In the genomic region with DNA sequence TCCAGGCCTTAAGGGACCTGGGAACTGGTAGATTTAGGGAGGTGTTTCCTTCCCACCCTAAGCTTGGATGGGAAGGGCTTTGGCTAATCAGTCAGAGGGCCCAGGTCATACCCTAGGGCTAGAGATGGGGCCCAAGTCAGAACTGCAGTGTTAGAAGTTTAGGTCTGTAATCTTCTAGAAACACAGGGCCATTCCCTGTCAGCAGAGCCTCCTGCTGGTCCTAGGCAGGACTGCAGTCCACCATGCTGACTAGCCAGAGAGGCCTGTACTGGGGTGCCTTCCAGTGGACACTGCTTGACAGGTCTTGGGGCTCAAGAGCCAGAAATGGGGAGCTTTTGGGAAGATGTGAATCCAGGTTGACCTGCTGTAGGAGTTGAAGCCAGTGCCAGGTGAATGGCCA, we compare ENCODE assay signal across 10 mouse cellular contexts. TPM values are rescaled to one million over a fixed set of nuclear protein-coding genes. Genes with fewer than 3 reads are reported as not detected.
DNase-seq lines count a peak whose midpoint lies in the region; ATAC-seq and TF ChIP-seq lines count a peak whose summit lies in the region.
"Had no signal": no experiment of that assay in that cellular context is flagged by ENCODE, and none has a peak within 500 bp of the region (broad histone marks: within the 10 kb centered on the region; RNA-seq: fewer than 3 reads in every experiment).

No protein-coding gene starts in this region.

- TF ChIP-seq CTCF in heart, postnatal 0 days (IDR thresholded peaks at IDR 0.05; ENCODE audit: low read depth): peak; percentile 35
- TF ChIP-seq CTCF in thymus, adult 2 months (IDR thresholded peaks at IDR 0.05; ENCODE audit: borderline replicate concordance, control insufficient read depth, extremely low read depth, insufficient read depth, low read length, poor library complexity): 0 out of 2 replicates have a peak, but pooled peaks have one; percentile 51
- peak; percentile 61 for TF ChIP-seq CTCF in liver, postnatal 0 days (IDR thresholded peaks at IDR 0.05; ENCODE audit: low read depth)
- TF ChIP-seq CTCF in forebrain, postnatal 0 days (IDR thresholded peaks at IDR 0.05; ENCODE audit: low read depth): no peak; the same call in 1 of the 2 replicates

- TF ChIP-seq EP300 in heart, postnatal 0 days (IDR thresholded peaks at IDR 0.05; ENCODE audit: low read depth): no peak
- no peak for TF ChIP-seq EP300 in liver, postnatal 0 days (IDR thresholded peaks at IDR 0.05; ENCODE audit: low read depth)

- DNase-seq in heart, postnatal 0 days (ENCODE audit: low spot score): no peak
- peak; percentile 44 for DNase-seq in thymus, adult 2 months
- no peak for DNase-seq in thymus, adult 18-20 months
- DNase-seq in liver, postnatal 0 days: peak; percentile 48
- no peak for DNase-seq in adipocyte (ENCODE audit: low spot score)
- DNase-seq in forebrain, postnatal 0 days: no peak
- DNase-seq in right cerebral cortex, postnatal 10 days (ENCODE audit: low spot score in 2 of 2): no peak
- DNase-seq: cerebellum, adult 11 months had no signal

- H3K36me3 ChIP-seq in heart, postnatal 0 days (replicated peaks; ENCODE audit: control insufficient read depth, insufficient read depth, low read length): no peaks in the 10 kb centered on the region
- no peaks in the 10 kb centered on the region for H3K36me3 ChIP-seq in heart, embryonic 12.5 days
- H3K36me3 ChIP-seq in thymus, adult 2 months (ENCODE audit: control insufficient read depth, insufficient read depth, low read length): no peaks in the 10 kb centered on the region
- H3K36me3 ChIP-seq in liver, postnatal 0 days (replicated peaks; ENCODE audit: insufficient read depth, low read length): no peaks in the 10 kb centered on the region
- no peaks in the 10 kb centered on the region for H3K36me3 ChIP-seq in forebrain, postnatal 0 days (ENCODE audit: insufficient read depth)

- no peak for ATAC-seq in heart, postnatal 0 days (ENCODE audit: insufficient read depth, low read depth)
- ATAC-seq in heart, embryonic 12.5 days (ENCODE audit: insufficient number of reproducible peaks, low FRiP score): no peak
- no peak for ATAC-seq in liver, postnatal 0 days
- ATAC-seq in forebrain, postnatal 0 days: no peak
- ATAC-seq: Patski had no signal

- H3K4me3 ChIP-seq in heart, postnatal 0 days (ENCODE audit: low read depth, low read length): no peak overlapping the region
- H3K4me3 ChIP-seq in heart, embryonic 12.5 days: no peak overlapping the region
- H3K4me3 ChIP-seq in thymus, adult 2 months (ENCODE audit: control insufficient read depth, insufficient read depth, low read length): no peak overlapping the region
- H3K4me3 ChIP-seq in liver, postnatal 0 days (ENCODE audit: low read depth, low read length): no peak overlapping the region
- no peak overlapping the region for H3K4me3 ChIP-seq in forebrain, postnatal 0 days (ENCODE audit: low read depth, low read length)

- no peaks in the 10 kb centered on the region for H3K27me3 ChIP-seq in heart, postnatal 0 days (ENCODE audit: control insufficient read depth, insufficient read depth, low read length)
- no peaks in the 10 kb centered on the region for H3K27me3 ChIP-seq in heart, embryonic 12.5 days (replicated peaks)
- H3K27me3 ChIP-seq in thymus, adult 2 months (ENCODE audit: control insufficient read depth, insufficient read depth, low read length): no peaks in the 10 kb centered on the region
- H3K27me3 ChIP-seq in liver, postnatal 0 days (ENCODE audit: insufficient read depth, low read length): no peaks in the 10 kb centered on the region
- no peaks in the 10 kb centered on the region for H3K27me3 ChIP-seq in forebrain, postnatal 0 days (ENCODE audit: insufficient read depth, low read length)
- H3K27me3 ChIP-seq: Patski had no signal

- H3K9ac ChIP-seq in heart, postnatal 0 days (replicated peaks; ENCODE audit: low read depth, low read length): no peak overlapping the region
- no peak overlapping the region for H3K9ac ChIP-seq in heart, embryonic 12.5 days
- no peak overlapping the region for H3K9ac ChIP-seq in liver, postnatal 0 days (replicated peaks)
- no peak overlapping the region for H3K9ac ChIP-seq in forebrain, postnatal 0 days

- no peak overlapping the region for H3K27ac ChIP-seq in heart, postnatal 0 days (ENCODE audit: low read depth)
- H3K27ac ChIP-seq in heart, embryonic 12.5 days (ENCODE audit: poor library complexity, severe bottlenecking): no peak overlapping the region
- H3K27ac ChIP-seq in thymus, adult 2 months (ENCODE audit: control insufficient read depth, insufficient read depth, low read length): no peak overlapping the region
- no peak overlapping the region for H3K27ac ChIP-seq in liver, postnatal 0 days (ENCODE audit: low read depth)
- no peak overlapping the region for H3K27ac ChIP-seq in forebrain, postnatal 0 days (ENCODE audit: low read depth, low read length)

- H3K9me3 ChIP-seq in heart, postnatal 0 days (replicated peaks; ENCODE audit: control insufficient read depth, low read length): no peaks in the 10 kb centered on the region
- no peaks in the 10 kb centered on the region for H3K9me3 ChIP-seq in heart, embryonic 12.5 days (replicated peaks)
- no peaks in the 10 kb centered on the region for H3K9me3 ChIP-seq in liver, postnatal 0 days (ENCODE audit: low read length)
- H3K9me3 ChIP-seq in forebrain, postnatal 0 days (ENCODE audit: low read length): no peaks in the 10 kb centered on the region

- H3K4me2 ChIP-seq in heart, postnatal 0 days (ENCODE audit: low read depth, low read length): no peak overlapping the region
- no peak overlapping the region for H3K4me2 ChIP-seq in heart, embryonic 12.5 days
- no peak overlapping the region for H3K4me2 ChIP-seq in liver, postnatal 0 days (ENCODE audit: low read depth, low read length)
- no peak overlapping the region for H3K4me2 ChIP-seq in forebrain, postnatal 0 days (ENCODE audit: low read depth)

- H3K4me1 ChIP-seq in heart, postnatal 0 days (ENCODE audit: control insufficient read depth, insufficient read depth): peaks cover 9% of the 10 kb centered on the region
- H3K4me1 ChIP-seq in heart, embryonic 12.5 days (replicated peaks): peaks cover 9% of the 10 kb centered on the region
- H3K4me1 ChIP-seq in thymus, adult 2 months (replicated peaks; ENCODE audit: control insufficient read depth, insufficient read depth, low read length): no peaks in the 10 kb centered on the region
- H3K4me1 ChIP-seq in liver, postnatal 0 days (ENCODE audit: insufficient read depth): no peaks in the 10 kb centered on the region
- no peaks in the 10 kb centered on the region for H3K4me1 ChIP-seq in forebrain, postnatal 0 days (ENCODE audit: insufficient read depth)

- TF ChIP-seq POLR2A in thymus, adult 2 months (IDR thresholded peaks at IDR 0.05; ENCODE audit: control insufficient read depth, extremely low read depth, insufficient read depth, low read length, poor library complexity): no peak

RNA-seq across cellular contexts. Expression of a gene that starts 8.2 kb away (rescaled TPM):
- total RNA-seq in heart, postnatal 0 days (2014; rRNA removed; ENCODE audit: low replicate concordance): 5.4 and 15.5 TPM in 2 replicates
- polyA plus RNA-seq in heart, postnatal 0 days (2015; fragmentation: Nextera tagmentation; extraction: Ambion mirVana): 2.5 and 2.6 TPM in 2 replicates
- polyA plus RNA-seq in heart, embryonic 12.5 days (2016; fragmentation: Nextera tagmentation; extraction: Ambion mirVana): 3.7 and 4.1 TPM in 2 replicates
- 7.6 TPM in 2 replicates for polyA plus RNA-seq in thymus, adult 2 months (2012; rRNA removed)
- polyA plus RNA-seq in liver, postnatal 0 days (2015; fragmentation: Nextera tagmentation; extraction: Ambion mirVana): 2.1 and 2.5 TPM in 2 replicates
- total RNA-seq in forebrain, postnatal 0 days (2014; rRNA removed): 2.8 and 11.0 TPM in 2 replicates
- 2.1 and 2.5 TPM in 2 replicates for polyA plus RNA-seq in forebrain, postnatal 0 days (2015; fragmentation: Nextera tagmentation; extraction: Ambion mirVana)

Comparison
In these comparisons a context has a peak if more than half of its experiments do, and no peak if none do; other contexts are left out.
1. DNase-seq: peak in thymus, adult 2 months (single experiment) and liver, postnatal 0 days (single experiment); none in heart, postnatal 0 days (single experiment), thymus, adult 18-20 months (0 of 2), adipocyte (single experiment), forebrain, postnatal 0 days (single experiment) and right cerebral cortex, postnatal 10 days (0 of 2).